Mouse (Mus musculus) kidney, embryonic 14.5 days (tissue): ENCODE measurements around the gene Hmgcl. TPM values are rescaled to one million over a fixed set of nuclear protein-coding genes. Genes with fewer than 3 reads are reported as not detected.

Experiments
- ATAC-seq: fragments of 200-750 bp; cut with Nextera tagmentation; 2 replicates; pipeline ENCODE4 v1.8.0; 2017; ENCODE audit warnings: moderate number of reproducible peaks, mild to moderate bottlenecking, moderate TSS enrichment, moderate library complexity; ENCODE audit not compliant: low FRiP score, low TSS enrichment
- H3K27ac ChIP-seq: fragments of 300-500 bp; sonication (generic); 2 replicates; pipeline ENCODE4 v1.5.1; 2014; ENCODE audit warnings: low read depth, mild to moderate bottlenecking, low read length, moderate library complexity, mixed read lengths
- H3K27me3 ChIP-seq: fragments of 300-500 bp; sonication (generic); 2 replicates; pipeline ENCODE4 v1.6.1; 2014; ENCODE audit warnings: mild to moderate bottlenecking, low read length; ENCODE audit not compliant: control insufficient read depth, insufficient read depth
- H3K36me3 ChIP-seq: fragments of 300-500 bp; sonication (generic); 2 replicates; pipeline ENCODE4 v1.6.1; 2014; ENCODE audit warnings: low read length, mixed read lengths; ENCODE audit not compliant: control insufficient read depth, insufficient read depth
- H3K4me1 ChIP-seq: fragments of 300-500 bp; sonication (generic); 2 replicates; pipeline ENCODE4 v1.6.1; 2014; ENCODE audit warnings: low read length, mixed read lengths; ENCODE audit not compliant: control insufficient read depth, insufficient read depth
- H3K4me2 ChIP-seq: fragments of 300-500 bp; sonication (generic); replicated peaks from 2 replicates; pipeline ENCODE4 v1.6.1; 2014; ENCODE audit warnings: low read depth, mild to moderate bottlenecking, low read length
- H3K4me3 ChIP-seq: fragments of 300-500 bp; sonication (generic); 2 replicates; pipeline ENCODE4 v1.5.1; 2014; ENCODE audit warnings: mild to moderate bottlenecking, low read length
- H3K9ac ChIP-seq: fragments of 300-500 bp; sonication (generic); 2 replicates; pipeline ENCODE4 v1.6.1; 2014; ENCODE audit warnings: low read depth, mild to moderate bottlenecking, low read length, moderate library complexity
- H3K9me3 ChIP-seq: fragments of 300-500 bp; sonication (generic); 2 replicates; pipeline ENCODE4 v1.6.1; 2016; ENCODE audit warnings: low read length; ENCODE audit not compliant: control insufficient read depth
- WGBS: fragments of 180-500 bp; shearing (Covaris S2); extraction: QIAGEN DNeasy Blood & Tissue Kit; methylation state at CpG from one replicate; pipeline ENCODE4 v1.1.7; 2014; 5-methylcytosine and 5-hydroxymethylcytosine counted together
- polyA plus RNA-seq: library from polyadenylated mRNA; unstranded; fragments of >200 nt; fragmentation: Nextera tagmentation; extraction: Ambion mirVana; gene quantifications from 2 replicates; pipeline ENCODE4 v1.2.1, GENCODE M21; 2014

Gene Hmgcl
- polyA plus RNA-seq, 1 experiment from 2014 or later, result 81.1 TPM

GRCm38 (mm10) chr4:135949475-135949874 is 3.2 kb downstream of the Hmgcl start:
- Histone ChIP-seq H3K27me3 (no peaks in the 10 kb centered on the region), H3K4me2 (no peak overlapping the region), H3K4me3 (no peak overlapping the region), H3K27ac (no peak overlapping the region), H3K9ac (no peak overlapping the region), H3K9me3 (no peaks in the 10 kb centered on the region), H3K36me3 (peaks cover 6% of the 10 kb centered on the region; the same call in 1 of the 2 replicates), H3K4me1 (peaks cover 13% of the 10 kb centered on the region; the same call in 1 of the 2 replicates)
- 87% methylated on average over 10 of the region's 10 CpGs for WGBS
- no peak for ATAC-seq

GRCm38 (mm10) chr4:135949911-135950310 is 3.7 kb downstream of the Hmgcl start:
- Histone ChIP-seq H3K27ac (no peak overlapping the region), H3K9ac (no peak overlapping the region), H3K27me3 (no peaks in the 10 kb centered on the region), H3K4me3 (no peak overlapping the region), H3K4me1 (peaks cover 13% of the 10 kb centered on the region; the same call in 1 of the 2 replicates), H3K9me3 (no peaks in the 10 kb centered on the region), H3K36me3 (peaks cover 9% of the 10 kb centered on the region; the same call in 1 of the 2 replicates), H3K4me2 (no peak overlapping the region)
- 34% methylated on average over 6 of the region's 6 CpGs for WGBS
- no peak for ATAC-seq

GRCm38 (mm10) chr4:135950365-135950764 is 4.1 kb downstream of the Hmgcl start:
- Histone ChIP-seq H3K4me1 (peaks cover 13% of the 10 kb centered on the region; the same call in 1 of the 2 replicates), H3K9ac (no peak overlapping the region), H3K36me3 (peaks cover 11% of the 10 kb centered on the region; the same call in 1 of the 2 replicates), H3K4me3 (no peak overlapping the region), H3K4me2 (no peak overlapping the region), H3K27me3 (no peaks in the 10 kb centered on the region), H3K9me3 (no peaks in the 10 kb centered on the region), H3K27ac (no peak overlapping the region)
- ATAC-seq, result no peak
- 85% methylated on average over 6 of the region's 6 CpGs for WGBS

GRCm38 (mm10) chr4:135951505-135951904 is 5.3 kb downstream of the Hmgcl start:
- Histone ChIP-seq H3K4me3 (no peak overlapping the region), H3K9me3 (no peaks in the 10 kb centered on the region), H3K27ac (no peak overlapping the region), H3K9ac (no peak overlapping the region), H3K4me1 (peaks cover 10% of the 10 kb centered on the region; the same call in 1 of the 2 replicates), H3K36me3 (peaks cover 18% of the 10 kb centered on the region; the same call in 1 of the 2 replicates), H3K4me2 (no peak overlapping the region), H3K27me3 (no peaks in the 10 kb centered on the region)
- ATAC-seq, result no peak
- WGBS, result 94% methylated on average over 3 of the region's 3 CpGs

GRCm38 (mm10) chr4:135953179-135953578 is 6.9 kb downstream of the Hmgcl start:
- Histone ChIP-seq H3K27me3 (no peaks in the 10 kb centered on the region), H3K36me3 (peaks cover 21% of the 10 kb centered on the region; the same call in 1 of the 2 replicates), H3K9me3 (no peaks in the 10 kb centered on the region), H3K27ac (no peak overlapping the region), H3K4me3 (no peak overlapping the region), H3K4me2 (no peak overlapping the region), H3K4me1 (peaks cover 15% of the 10 kb centered on the region), H3K9ac (no peak overlapping the region)
- WGBS, result 92% methylated on average over 3 of the region's 3 CpGs
- ATAC-seq, result no peak

GRCm38 (mm10) chr4:135954241-135954640 is 8.0 kb downstream of the Hmgcl start:
- H3K9ac ChIP-seq, result no peak overlapping the region
- no peak overlapping the region for H3K27ac ChIP-seq
- 11% methylated on average over 2 of the region's 2 CpGs for WGBS
- peaks cover 12% of the 10 kb centered on the region for H3K4me1 ChIP-seq
- H3K27me3 ChIP-seq, result no peaks in the 10 kb centered on the region
- H3K4me2 ChIP-seq, result no peak overlapping the region
- no peak overlapping the region for H3K4me3 ChIP-seq
- peaks cover 21% of the 10 kb centered on the region; the same call in 1 of the 2 replicates for H3K36me3 ChIP-seq
- ATAC-seq, result 0 out of 2 replicates have a peak, but pooled peaks have one; percentile 53
- H3K9me3 ChIP-seq, result no peaks in the 10 kb centered on the region

GRCm38 (mm10) chr4:135955886-135956285 is 9.6 kb downstream of the Hmgcl start:
- WGBS, result 91% methylated on average over 9 of the region's 9 CpGs
- H3K4me1 ChIP-seq, result peaks cover 5% of the 10 kb centered on the region; the same call in 1 of the 2 replicates
- no peaks in the 10 kb centered on the region for H3K27me3 ChIP-seq
- H3K36me3 ChIP-seq, result peaks cover 30% of the 10 kb centered on the region; the same call in 1 of the 2 replicates
- H3K4me3 ChIP-seq, result no peak overlapping the region
- no peaks in the 10 kb centered on the region for H3K9me3 ChIP-seq
- no peak overlapping the region for H3K27ac ChIP-seq
- H3K9ac ChIP-seq, result no peak overlapping the region
- no peak for ATAC-seq
- H3K4me2 ChIP-seq, result no peak overlapping the region

GRCm38 (mm10) chr4:135958354-135958753 is 12.1 kb downstream of the Hmgcl start:
- H3K27ac ChIP-seq, result no peak overlapping the region
- H3K4me1 ChIP-seq, result peaks cover 11% of the 10 kb centered on the region
- no peak overlapping the region for H3K4me2 ChIP-seq
- H3K36me3 ChIP-seq, result peaks cover 27% of the 10 kb centered on the region; the same call in 1 of the 2 replicates
- H3K4me3 ChIP-seq, result no peak overlapping the region
- no peaks in the 10 kb centered on the region for H3K9me3 ChIP-seq
- H3K9ac ChIP-seq, result peak overlapping the region; percentile 13; the same call in 1 of the 2 replicates
- ATAC-seq, result no peak
- H3K27me3 ChIP-seq, result no peaks in the 10 kb centered on the region
- WGBS, result 60% methylated on average over 8 of the region's 8 CpGs

GRCm38 (mm10) chr4:135960717-135961116 is 14.5 kb downstream of the Hmgcl start:
- no peak for ATAC-seq
- Histone ChIP-seq H3K9ac (no peak overlapping the region), H3K36me3 (peaks cover 19% of the 10 kb centered on the region; the same call in 1 of the 2 replicates), H3K9me3 (no peaks in the 10 kb centered on the region), H3K4me3 (no peak overlapping the region), H3K27ac (no peak overlapping the region), H3K4me1 (peaks cover 21% of the 10 kb centered on the region), H3K4me2 (no peak overlapping the region), H3K27me3 (no peaks in the 10 kb centered on the region)
- WGBS, result 29% methylated on average over 5 of the region's 5 CpGs
